Mouse (Mus musculus) Muller cell, postnatal 12 days (primary cell): ENCODE results near the gene Dnajb4.
"Not testable (repeated sequence)": the region's sequence is repeated elsewhere in the genome, so short reads cannot be mapped to it uniquely, and the experiment has no call there.

Source experiments
- DNase-seq: peaks from one replicate; pipeline ENCODE4 v3.0.0-alpha.2; 2015; ENCODE audit errors: inconsistent ontology term

Gene Dnajb4

GRCm38 (mm10) chr3:152208096-152208885, 1.8 kb downstream of the Dnajb4 start:
- DNase-seq: no peak

DNA sequence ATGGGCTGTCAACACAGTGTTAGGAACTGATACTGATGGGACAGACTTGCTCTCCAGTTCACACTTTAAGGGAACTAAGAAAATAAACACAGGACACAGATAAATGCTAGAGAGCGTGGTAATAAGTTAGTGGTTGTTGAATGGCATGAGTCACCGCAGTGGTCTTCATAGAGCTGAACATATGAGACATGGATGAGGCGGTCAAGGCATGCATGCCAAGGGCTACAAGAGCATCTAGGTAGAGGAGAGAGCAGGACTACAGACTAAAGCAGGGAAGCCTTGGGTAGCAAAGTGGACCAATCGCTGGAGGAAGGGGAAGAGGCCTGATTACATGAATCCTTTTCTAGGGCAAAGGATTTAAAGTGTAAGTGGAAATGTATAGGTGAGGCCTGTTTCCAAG, 2.9 kb downstream of the Dnajb4 start:
- no peak for DNase-seq

DNA sequence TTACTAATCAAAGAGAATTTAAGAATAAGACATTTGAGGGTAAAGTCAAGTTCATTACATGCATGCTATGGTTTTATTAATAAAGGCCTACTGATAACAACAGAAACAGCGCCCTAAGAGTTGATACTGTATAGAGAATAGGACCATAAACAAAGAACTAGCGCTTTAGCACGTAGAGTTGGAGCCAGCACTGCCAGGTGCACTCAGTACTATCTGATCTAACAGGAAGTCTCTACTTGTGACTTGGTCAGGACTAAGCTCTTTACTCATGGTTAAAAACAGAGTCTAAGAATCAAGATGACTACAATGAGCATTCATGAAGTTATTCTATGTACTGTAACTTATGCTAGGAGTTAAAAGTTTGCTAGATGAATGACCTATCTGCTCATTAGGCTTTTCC, 5.5 kb downstream of the Dnajb4 start:
- no peak for DNase-seq

DNA sequence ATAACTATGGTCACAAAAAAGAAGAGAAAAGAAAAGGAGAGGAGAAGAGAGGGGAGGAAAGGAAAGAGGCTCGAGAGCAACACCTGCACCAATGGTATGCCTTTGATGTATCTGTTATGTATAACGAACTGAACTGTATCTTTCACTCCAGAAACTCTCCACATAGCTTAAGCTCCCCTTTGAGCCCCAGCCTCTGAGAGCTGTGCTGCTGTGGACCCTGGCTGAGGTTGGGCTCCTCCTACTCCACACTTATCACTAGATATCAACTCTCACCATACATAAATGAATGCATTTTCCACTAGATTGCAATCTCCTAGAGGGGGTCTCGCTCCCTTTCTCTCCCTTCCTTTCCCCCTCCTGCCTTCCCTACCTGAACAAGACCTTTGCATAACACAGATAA, 6.1 kb downstream of the Dnajb4 start:
- DNase-seq: no peak

GRCm38 (mm10) chr3:152203411-152203810, 6.7 kb downstream of the Dnajb4 start:
- no peak for DNase-seq

DNA sequence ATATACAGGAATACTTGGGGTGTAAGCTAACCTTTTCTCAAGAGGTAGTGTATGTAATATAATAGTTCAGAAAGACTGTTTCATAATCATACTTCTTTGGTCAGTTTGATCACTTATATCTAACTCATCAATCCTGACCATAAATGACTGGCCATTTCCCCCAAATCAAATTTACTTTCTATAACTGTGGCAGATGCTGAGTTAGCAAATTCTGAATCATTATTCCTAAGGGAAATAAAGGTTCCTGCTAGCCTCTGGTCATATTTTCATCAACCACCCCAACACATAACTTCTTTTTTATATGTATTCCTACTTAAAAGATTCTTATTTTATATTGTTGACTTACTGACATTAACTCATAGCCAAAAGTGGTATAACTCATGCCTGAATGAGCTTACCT, 7.2 kb downstream of the Dnajb4 start:
- no peak for DNase-seq

DNA sequence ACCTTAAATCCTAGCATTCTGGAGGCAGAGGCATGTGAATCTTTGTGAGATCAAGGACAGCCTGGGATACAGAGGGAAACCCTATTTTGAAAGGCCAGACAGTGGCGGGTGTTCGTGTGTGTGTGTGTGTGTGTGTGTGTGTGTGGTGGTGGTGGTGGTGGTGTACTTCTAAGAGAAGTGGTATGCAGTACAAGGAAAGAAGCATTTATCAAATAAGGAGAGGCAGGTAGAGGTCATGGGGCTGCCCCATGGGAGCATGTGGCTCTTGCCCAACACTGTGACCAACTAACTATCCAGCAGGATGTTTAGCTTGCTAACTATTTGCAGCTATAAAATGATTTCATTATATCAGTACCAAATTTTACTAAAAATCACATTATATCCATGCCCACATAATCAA, 8.5 kb downstream of the Dnajb4 start:
- no peak for DNase-seq

- no peak for DNase-seq
Measured at GRCm38 (mm10) chr3:152201181-152201580, 8.9 kb downstream of the Dnajb4 start.

DNA sequence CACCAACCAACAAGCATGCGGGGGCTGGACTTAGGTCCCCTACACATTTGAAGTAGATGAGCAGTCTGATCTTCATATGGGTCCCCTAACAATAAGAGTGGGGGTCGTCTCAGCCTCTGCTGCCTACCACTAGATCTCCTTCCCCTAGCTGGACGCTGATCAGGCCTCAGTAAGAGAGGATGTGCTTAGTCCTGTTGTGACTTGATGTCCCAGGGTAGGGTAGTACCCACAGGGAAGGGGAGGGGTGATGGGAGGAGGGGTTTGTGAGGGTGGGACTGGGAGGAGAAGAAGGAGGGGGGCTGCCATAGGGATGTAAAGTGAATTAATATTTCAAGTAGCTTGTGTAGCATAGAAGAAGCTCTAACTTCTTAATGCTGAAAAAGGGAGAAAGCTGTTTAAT, 11.0 kb downstream of the Dnajb4 start:
- DNase-seq: no peak

DNA sequence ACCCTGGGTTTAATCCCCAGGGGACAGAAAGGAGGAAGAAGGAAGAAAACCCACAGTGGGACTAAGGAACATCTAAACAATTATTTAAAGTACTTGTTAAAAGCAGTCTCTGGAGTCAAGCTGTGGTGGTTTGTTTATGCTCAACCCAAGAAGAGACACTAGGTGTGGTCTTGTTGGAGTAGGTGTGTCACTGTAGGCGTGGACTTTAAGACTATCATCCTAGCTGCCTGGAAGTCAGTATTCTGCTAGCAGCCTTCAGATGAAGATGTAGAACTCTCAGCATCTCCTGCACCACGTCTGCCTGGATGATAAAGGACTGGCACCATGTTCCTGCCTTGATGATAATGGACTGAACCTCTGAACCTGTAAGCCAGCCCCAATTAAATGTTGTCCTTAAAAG, 12.9 kb downstream of the Dnajb4 start:
- DNase-seq: not testable (repeated sequence)

GRCm38 (mm10) chr3:152193635-152194097, 16.4 kb downstream of the Dnajb4 start:
- peak; percentile 92 for DNase-seq

DNA sequence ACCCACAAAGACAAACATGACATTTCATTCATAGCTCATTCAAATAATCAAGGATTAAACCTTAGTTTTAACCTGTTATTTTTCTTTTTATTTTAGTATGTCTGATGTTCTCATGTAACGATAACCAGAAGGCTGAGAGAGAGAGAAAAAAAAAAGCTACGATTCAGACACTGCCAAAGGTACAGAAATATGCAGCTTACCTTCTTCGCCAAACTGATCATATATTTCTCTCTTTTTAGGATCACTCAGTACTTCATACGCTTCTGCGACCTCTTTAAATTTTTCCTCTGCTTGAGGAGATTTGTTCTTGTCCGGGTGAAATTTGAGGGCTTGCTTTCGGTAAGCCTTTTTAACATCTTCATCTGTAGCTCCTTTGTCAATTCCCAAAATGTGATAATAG, 16.9 kb downstream of the Dnajb4 start:
- DNase-seq: peak; percentile 50

DNA sequence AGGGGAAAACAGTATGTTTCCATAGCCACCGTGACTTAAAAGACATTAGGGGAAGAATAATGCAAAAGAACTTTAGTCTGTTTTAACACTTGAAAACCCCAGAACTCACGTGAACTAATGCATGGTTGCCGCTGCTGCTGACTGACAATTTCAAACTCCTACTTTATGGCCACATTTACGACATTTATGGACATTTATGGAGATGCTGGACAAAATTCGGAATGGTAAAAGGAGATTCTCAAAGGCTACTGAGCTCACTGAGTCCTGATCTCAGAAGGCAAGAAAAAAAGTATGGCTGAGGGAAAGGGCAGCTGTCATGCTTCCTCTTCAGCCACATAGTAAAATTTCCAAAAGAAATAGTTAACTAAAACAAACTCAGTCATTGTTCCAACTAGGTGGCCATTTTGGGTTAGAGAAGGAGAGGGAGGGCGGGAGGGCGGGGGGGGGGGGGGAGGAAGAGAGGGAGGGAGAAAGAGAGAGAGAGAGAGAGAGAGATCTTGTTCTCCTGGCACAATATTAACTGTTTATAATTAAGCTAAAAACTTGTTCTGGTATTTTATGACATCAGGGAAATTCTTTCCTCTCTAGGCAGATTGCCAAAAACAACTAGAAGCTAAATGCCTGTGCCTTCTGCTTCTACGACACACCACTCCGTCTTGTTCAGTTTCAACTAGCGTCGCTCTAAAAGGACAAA, 17.7 kb downstream of the Dnajb4 start:
- peak; percentile 90 for DNase-seq

DNA sequence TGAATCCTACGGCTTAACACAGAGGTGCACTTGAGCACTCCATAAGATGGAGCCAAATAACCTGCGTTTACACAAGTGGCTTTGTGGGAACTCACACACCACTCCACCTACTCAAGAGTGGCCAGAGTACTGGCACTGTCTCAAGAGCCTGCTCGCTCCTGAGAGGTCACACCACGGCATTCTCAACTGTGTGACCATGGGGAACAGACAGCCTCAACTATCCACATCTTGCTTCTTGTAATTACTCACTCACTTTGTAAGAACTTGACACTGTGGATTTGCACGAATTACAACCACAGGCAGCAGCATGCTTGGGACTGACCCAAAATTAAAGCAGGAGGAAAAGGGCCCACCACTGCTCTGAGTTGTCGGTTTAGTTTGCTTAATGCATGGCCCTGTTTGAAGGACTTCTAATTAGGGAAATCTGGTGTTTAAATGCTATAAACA, 18.3 kb downstream of the Dnajb4 start:
- peak; percentile 54 for DNase-seq

- peak; percentile 6 for DNase-seq
Measured at GRCm38 (mm10) chr3:152190679-152191477, 19.2 kb downstream of the Dnajb4 start.

GRCm38 (mm10) chr3:152189306-152189705, 20.8 kb downstream of the Dnajb4 start:
- peak; percentile 39 for DNase-seq

GRCm38 (mm10) chr3:152186106-152186505, 24.0 kb downstream of the Dnajb4 start:
- DNase-seq: no peak

- DNase-seq: no peak
Measured at GRCm38 (mm10) chr3:152183522-152183921, 26.6 kb downstream of the Dnajb4 start.

GRCm38 (mm10) chr3:152180624-152181023, 29.5 kb downstream of the Dnajb4 start:
- no peak for DNase-seq

GRCm38 (mm10) chr3:152179285-152179684, 30.8 kb downstream of the Dnajb4 start:
- DNase-seq: no peak

DNA sequence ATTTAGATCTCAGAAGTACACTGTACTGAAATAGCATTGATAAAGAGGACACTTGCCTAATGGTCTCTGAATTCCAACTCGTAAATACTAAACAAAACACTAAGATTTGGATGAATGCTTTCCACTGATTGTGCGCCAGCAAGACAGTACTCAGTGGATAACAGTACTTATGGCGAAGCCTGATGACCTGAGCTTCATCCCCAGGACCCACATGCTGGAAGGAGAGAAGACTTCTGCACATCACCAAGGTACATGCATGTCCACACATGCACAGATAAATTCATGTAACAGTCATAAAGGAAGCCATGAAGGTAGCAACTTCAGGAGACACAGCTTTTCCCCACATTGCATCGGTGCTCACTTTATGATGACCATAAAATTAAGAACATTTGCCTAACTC, 31.3 kb downstream of the Dnajb4 start:
- no peak for DNase-seq

- no peak for DNase-seq
Measured at GRCm38 (mm10) chr3:152172322-152172935, 37.7 kb downstream of the Dnajb4 start.
